Mouse (Mus musculus): Measurements from ENCODE around the gene Msh3. TPM values are rescaled to one million over a fixed set of nuclear protein-coding genes. Genes with fewer than 3 reads are reported as not detected.

The Msh3 gene
- polyA plus RNA-seq, 1 experiment from 2014 or later = 22.3 TPM

- peaks cover 12% of the 10 kb centered on the region; the same call in 1 of the 2 replicates for H3K4me1 ChIP-seq (replicated peaks; ENCODE audit: insufficient read depth, low read length)
- H3K36me3 ChIP-seq (ENCODE audit: insufficient read depth, low read length) = peaks cover 7% of the 10 kb centered on the region; the same call in 1 of the 2 replicates
- DNase-seq (ENCODE audit: low spot score) = no peak
- H3K4me2 ChIP-seq (ENCODE audit: low read length) = no peak overlapping the region
- no peak for TF ChIP-seq CTCF (IDR thresholded peaks at IDR 0.05; ENCODE audit: low read depth)
- 82% methylated on average over 6 of the region's 6 CpGs for WGBS
- ATAC-seq (replicated peaks; ENCODE audit: low FRiP score, low read depth) = no peak
- no peak overlapping the region for H3K9ac ChIP-seq (ENCODE audit: low read depth, low read length)
- H3K27ac ChIP-seq = no peak overlapping the region
- no peaks in the 10 kb centered on the region for H3K9me3 ChIP-seq (replicated peaks; ENCODE audit: low read length)
- no peaks in the 10 kb centered on the region for H3K27me3 ChIP-seq (ENCODE audit: insufficient read depth, low read length)
- H3K4me3 ChIP-seq (replicated peaks; ENCODE audit: low read depth, low read length) = no peak overlapping the region
Observed at GRCm38 (mm10) chr13:92351100-92351499, 3.7 kb downstream of the Msh3 start.

DNA sequence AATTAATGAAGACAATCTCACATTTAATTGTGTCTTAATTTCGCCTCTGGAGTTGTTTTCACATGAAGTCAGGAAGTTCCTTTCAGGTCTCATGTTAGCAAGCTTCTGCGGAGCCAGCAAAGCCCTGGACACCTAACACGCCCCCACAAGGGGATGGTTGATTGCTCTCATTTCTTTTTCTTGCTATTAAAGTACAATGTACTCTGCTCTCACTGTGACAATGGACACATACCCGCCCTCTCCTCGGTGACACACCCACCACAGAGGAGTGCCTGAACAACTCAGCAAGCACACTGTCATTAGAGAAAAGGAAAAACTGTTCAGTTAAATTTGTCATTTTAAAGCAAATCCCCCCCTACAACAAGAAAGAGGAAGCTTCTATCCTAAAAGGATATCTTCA lies 8.5 kb downstream of the Msh3 start:
- Histone ChIP-seq H3K27me3 (ENCODE audit: insufficient read depth, low read length) (no peaks in the 10 kb centered on the region), H3K4me2 (ENCODE audit: low read length) (no peak overlapping the region), H3K4me3 (replicated peaks; ENCODE audit: low read depth, low read length) (no peak overlapping the region), H3K36me3 (ENCODE audit: insufficient read depth, low read length) (peaks cover 17% of the 10 kb centered on the region), H3K9ac (ENCODE audit: low read depth, low read length) (no peak overlapping the region), H3K9me3 (replicated peaks; ENCODE audit: low read length) (no peaks in the 10 kb centered on the region), H3K27ac (no peak overlapping the region), H3K4me1 (replicated peaks; ENCODE audit: insufficient read depth, low read length) (no peaks in the 10 kb centered on the region)
- peak; percentile 40 for DNase-seq (ENCODE audit: low spot score)
- no peak for TF ChIP-seq CTCF (IDR thresholded peaks at IDR 0.05; ENCODE audit: low read depth)
- WGBS = 54% methylated on average over 5 of the region's 5 CpGs
- ATAC-seq (replicated peaks; ENCODE audit: low FRiP score, low read depth) = peak; percentile 29; the same call in 1 of the 2 replicates

GRCm38 (mm10) chr13:92344033-92344432 lies 10.8 kb downstream of the Msh3 start:
- Histone ChIP-seq H3K4me3 (replicated peaks; ENCODE audit: low read depth, low read length) (no peak overlapping the region), H3K36me3 (ENCODE audit: insufficient read depth, low read length) (peaks cover 20% of the 10 kb centered on the region), H3K4me1 (replicated peaks; ENCODE audit: insufficient read depth, low read length) (no peaks in the 10 kb centered on the region), H3K9ac (ENCODE audit: low read depth, low read length) (no peak overlapping the region), H3K9me3 (replicated peaks; ENCODE audit: low read length) (no peaks in the 10 kb centered on the region), H3K27ac (no peak overlapping the region), H3K4me2 (ENCODE audit: low read length) (no peak overlapping the region), H3K27me3 (ENCODE audit: insufficient read depth, low read length) (no peaks in the 10 kb centered on the region)
- ATAC-seq (replicated peaks; ENCODE audit: low FRiP score, low read depth) (no peak), DNase-seq (ENCODE audit: low spot score) (no peak)
- 92% methylated on average over 8 of the region's 8 CpGs for WGBS
- TF ChIP-seq CTCF (IDR thresholded peaks at IDR 0.05; ENCODE audit: low read depth) = no peak

DNA sequence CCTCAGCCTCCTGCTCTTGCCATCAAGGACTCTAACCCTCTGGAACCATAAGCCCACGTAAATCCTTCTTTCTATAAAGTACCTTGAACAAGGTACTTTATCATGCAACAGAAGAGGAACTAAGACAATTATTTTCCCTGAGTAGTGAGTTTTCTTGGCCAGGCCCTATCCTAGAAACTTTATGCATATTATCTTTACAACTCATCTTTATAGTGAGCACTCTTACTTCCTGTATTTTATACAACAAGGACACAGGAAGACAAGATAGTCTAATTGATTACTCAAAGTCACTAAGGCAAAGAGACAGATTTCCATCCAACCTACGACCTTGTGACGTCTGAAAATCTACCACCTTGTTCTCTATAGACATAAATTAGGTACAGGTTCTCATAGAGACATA lies 15.0 kb downstream of the Msh3 start:
- Histone ChIP-seq H3K36me3 (ENCODE audit: insufficient read depth, low read length) (peaks cover 8% of the 10 kb centered on the region; the same call in 1 of the 2 replicates), H3K27me3 (ENCODE audit: insufficient read depth, low read length) (no peaks in the 10 kb centered on the region)
- WGBS = 87% methylated on average over 3 of the region's 3 CpGs

GRCm38 (mm10) chr13:92337773-92338462 lies 16.9 kb downstream of the Msh3 start:
- no peak overlapping the region for H3K9ac ChIP-seq (ENCODE audit: low read depth, low read length)
- no peaks in the 10 kb centered on the region for H3K27me3 ChIP-seq (ENCODE audit: insufficient read depth, low read length)
- no peaks in the 10 kb centered on the region for H3K4me1 ChIP-seq (replicated peaks; ENCODE audit: insufficient read depth, low read length)
- TF ChIP-seq CTCF (IDR thresholded peaks at IDR 0.05; ENCODE audit: low read depth) = 0 out of 2 replicates have a peak, but pooled peaks have one; percentile 28
- H3K36me3 ChIP-seq (ENCODE audit: insufficient read depth, low read length) = peaks cover 3% of the 10 kb centered on the region; the same call in 1 of the 2 replicates
- H3K27ac ChIP-seq = no peak overlapping the region
- ATAC-seq (replicated peaks; ENCODE audit: low FRiP score, low read depth) (no peak), DNase-seq (ENCODE audit: low spot score) (peak; percentile 38)
- no peaks in the 10 kb centered on the region for H3K9me3 ChIP-seq (replicated peaks; ENCODE audit: low read length)
- H3K4me3 ChIP-seq (replicated peaks; ENCODE audit: low read depth, low read length) = no peak overlapping the region
- WGBS = 74% methylated on average over 6 of the region's 6 CpGs
- H3K4me2 ChIP-seq (ENCODE audit: low read length) = no peak overlapping the region

More for the DNA sequence above, 15.0 kb downstream of the Msh3 start:
- DNase-seq (ENCODE audit: low spot score) (no peak), ATAC-seq (replicated peaks; ENCODE audit: low FRiP score, low read depth) (no peak)
- Histone ChIP-seq H3K27ac (no peak overlapping the region), H3K4me1 (replicated peaks; ENCODE audit: insufficient read depth, low read length) (no peaks in the 10 kb centered on the region), H3K4me3 (replicated peaks; ENCODE audit: low read depth, low read length) (no peak overlapping the region), H3K4me2 (ENCODE audit: low read length) (no peak overlapping the region), H3K9ac (ENCODE audit: low read depth, low read length) (no peak overlapping the region), H3K9me3 (replicated peaks; ENCODE audit: low read length) (no peaks in the 10 kb centered on the region)
- TF ChIP-seq CTCF (IDR thresholded peaks at IDR 0.05; ENCODE audit: low read depth) = no peak

- no peak for TF ChIP-seq CTCF (IDR thresholded peaks at IDR 0.05; ENCODE audit: low read depth)
- DNase-seq (ENCODE audit: low spot score) (no peak), ATAC-seq (replicated peaks; ENCODE audit: low FRiP score, low read depth) (no peak)
- H3K27me3 ChIP-seq (ENCODE audit: insufficient read depth, low read length) = no peaks in the 10 kb centered on the region
- H3K27ac ChIP-seq = no peak overlapping the region
- no peaks in the 10 kb centered on the region for H3K4me1 ChIP-seq (replicated peaks; ENCODE audit: insufficient read depth, low read length)
- WGBS = 100% methylated on average over 1 of the region's 1 CpGs
- H3K4me2 ChIP-seq (ENCODE audit: low read length) = no peak overlapping the region
- peaks cover 3% of the 10 kb centered on the region; the same call in 1 of the 2 replicates for H3K36me3 ChIP-seq (ENCODE audit: insufficient read depth, low read length)
- H3K4me3 ChIP-seq (replicated peaks; ENCODE audit: low read depth, low read length) = no peak overlapping the region
- no peaks in the 10 kb centered on the region for H3K9me3 ChIP-seq (replicated peaks; ENCODE audit: low read length)
- no peak overlapping the region for H3K9ac ChIP-seq (ENCODE audit: low read depth, low read length)
Observed at GRCm38 (mm10) chr13:92336857-92337256, 17.9 kb downstream of the Msh3 start.
